Mouse (Mus musculus): ENCODE measurements around the gene Nmrk2.

Nmrk2 gene

DNA sequence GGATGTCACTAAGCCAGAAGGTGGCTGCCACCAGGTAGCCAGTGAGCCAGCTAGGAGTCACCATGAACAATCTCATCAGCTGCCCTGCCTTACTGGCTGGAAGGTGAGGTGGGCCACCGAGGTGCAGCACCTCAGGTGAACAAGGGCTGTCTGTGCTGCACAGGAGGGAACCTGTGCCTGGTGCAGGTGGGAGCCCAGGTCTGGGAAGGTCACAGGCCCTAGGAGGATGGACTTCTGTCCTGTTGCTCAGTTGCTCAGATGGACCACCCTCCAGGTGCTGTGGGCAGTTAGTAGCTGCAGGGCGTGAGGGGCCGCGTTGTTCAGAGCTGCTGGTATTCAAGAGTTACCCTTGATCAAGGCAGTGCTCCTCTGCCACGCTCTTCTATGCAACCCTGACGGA is 15.0 kb upstream of the Nmrk2 start:
- DNase-seq (ENCODE audit: low spot score in 2 of 2), result no peak

DNA sequence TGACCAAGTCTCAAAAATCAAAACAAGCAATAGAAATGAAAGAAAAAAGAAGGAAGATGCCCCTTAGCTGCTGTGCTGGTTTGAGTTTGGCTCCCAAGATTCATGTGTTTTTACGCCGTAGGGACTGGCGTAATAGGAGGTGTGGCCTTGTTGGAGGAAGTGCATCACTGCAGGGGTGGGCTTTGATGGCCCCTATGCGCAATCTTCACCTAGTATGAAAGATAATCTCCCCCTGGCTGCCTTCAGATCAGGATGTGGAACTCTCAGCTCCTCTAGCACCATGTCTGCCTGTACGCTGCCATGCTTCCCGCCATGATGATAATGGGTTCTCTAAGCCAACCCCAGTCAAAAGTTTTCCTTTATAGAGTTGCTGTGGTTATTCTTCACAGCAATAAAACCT is 14.4 kb upstream of the Nmrk2 start:
- no peak for DNase-seq (ENCODE audit: low spot score in 2 of 2)

DNA sequence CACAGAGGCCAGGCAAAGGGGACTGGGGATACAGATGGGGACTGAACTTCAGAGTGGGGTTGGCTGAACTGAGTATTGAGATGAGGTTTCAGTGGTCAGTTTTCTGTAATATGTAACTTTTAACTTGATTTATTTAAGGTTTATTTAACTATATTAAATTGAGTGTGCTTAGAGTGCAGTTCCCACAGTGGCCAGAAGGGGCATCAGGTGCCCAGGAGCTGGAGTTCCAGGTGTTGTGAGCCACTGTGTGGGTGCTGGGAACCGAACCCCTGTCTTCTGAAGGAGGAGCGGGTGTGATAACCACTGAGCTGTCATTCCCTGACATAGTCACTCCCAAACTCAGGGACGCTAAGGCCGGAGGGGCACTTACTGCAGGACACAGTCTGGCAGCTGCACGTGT is 8.3 kb upstream of the Nmrk2 start:
- no peak for DNase-seq (ENCODE audit: low spot score in 2 of 2)

DNA sequence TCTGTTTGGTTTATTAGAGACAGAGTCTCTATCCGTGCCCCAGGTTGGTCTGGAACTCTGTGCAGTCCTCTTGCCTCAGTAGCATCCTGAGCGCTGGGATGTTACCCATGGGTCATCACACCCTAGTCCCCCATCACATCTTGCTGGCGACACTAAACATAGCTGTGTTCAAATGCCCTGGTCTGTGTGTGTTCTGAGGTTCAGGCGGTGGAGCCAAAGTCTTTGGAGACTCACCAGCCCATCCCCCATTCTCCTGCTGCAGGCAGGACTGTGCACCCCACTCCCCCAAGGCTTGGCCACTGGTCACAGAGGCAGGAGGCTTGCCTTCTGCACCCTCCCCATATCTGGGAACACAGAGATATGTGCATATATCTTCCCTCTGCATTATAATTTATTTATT is 2.3 kb upstream of the Nmrk2 start:
- DNase-seq (ENCODE audit: low spot score in 2 of 2), result no peak

DNA sequence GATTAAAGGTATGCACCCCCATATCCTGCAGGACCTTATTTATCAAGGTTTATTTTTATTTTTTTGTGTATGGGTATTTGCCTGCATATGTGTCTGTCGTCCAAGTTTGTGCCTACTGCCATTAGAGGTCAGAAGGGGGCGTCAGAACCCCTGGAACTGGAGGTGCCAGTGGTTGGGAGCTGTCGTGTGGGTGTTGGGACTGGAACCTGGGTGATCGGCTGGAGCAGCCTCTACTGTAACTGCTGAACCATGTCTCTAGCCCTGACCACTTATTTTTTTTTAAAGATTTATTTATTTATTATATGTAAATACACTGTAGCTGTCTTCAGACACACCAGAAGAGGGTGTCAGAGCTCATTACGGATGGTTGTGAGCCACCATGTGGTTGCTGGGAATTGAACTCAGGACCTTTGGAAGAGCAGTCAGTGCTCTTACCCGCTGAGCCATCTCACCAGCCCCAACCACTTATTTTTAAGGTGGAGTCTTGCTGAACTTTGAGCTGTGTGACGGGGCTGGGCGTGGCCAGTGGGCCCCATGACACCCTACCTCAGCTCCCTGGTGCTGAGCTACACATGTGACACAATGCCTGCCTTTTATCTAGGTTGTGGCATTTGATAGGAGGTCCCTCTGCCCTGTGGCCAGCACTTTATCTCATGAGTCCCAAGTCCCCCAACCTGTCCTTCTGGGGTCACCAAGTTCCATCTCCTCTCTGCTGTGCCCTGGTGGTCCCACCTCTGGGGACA is 1.3 kb upstream of the Nmrk2 start:
- DNase-seq (ENCODE audit: low spot score in 2 of 2), result no peak

DNA sequence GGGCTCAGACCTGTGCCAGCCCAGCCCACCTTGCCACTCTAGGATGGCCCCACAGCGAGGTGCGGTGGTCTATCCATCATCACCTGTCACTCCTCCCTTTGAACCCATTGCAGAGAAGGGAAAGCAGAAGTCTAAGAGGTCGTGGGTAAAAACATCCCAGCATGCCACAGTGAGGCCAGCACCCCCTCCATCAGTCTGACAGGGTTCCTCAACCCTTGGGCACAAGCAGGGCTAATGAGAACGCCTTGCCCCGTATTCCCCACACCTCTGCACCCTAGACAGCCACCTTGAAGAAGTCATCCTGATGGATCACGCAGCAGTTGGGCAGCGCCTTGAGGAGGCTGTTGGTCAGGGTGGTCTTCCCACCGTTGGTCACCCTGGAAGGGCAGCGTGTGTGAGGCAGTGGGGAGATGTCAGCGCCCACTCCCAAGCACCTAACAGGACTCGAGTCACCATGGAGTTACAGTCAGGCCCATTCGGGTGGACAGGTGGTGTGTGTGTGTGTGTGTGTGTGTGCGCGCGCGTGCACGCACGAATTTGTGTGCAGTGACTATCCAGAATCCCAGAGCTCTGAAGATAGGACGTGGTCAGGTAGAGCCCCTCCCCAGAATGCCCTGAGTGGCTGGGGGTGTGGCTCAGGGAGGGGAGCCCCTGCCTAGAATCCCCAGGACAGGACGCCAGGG is 1.1 kb downstream of the Nmrk2 start:
- no peak for DNase-seq (ENCODE audit: low spot score in 2 of 2)

DNA sequence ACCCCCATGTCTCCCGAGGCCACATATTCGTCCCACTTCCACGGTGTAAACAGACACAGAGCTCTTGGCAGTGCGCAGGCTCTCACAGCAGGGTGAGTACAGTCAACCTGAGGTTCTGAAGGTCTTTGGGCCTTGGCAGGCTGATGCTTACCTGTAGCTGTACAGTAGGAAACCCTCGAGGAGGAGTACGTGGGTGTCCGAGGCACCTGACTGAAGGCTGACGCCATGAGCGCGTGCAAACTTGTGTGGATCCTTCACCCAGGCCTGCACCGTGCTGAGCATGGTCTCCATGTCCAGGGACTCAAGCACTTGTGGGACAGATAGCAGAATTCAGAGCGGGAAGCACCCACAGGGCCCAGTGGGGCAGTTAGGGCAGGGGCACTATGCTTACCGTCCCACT is 1.7 kb downstream of the Nmrk2 start:
- no peak for DNase-seq (ENCODE audit: low spot score in 2 of 2)

DNA sequence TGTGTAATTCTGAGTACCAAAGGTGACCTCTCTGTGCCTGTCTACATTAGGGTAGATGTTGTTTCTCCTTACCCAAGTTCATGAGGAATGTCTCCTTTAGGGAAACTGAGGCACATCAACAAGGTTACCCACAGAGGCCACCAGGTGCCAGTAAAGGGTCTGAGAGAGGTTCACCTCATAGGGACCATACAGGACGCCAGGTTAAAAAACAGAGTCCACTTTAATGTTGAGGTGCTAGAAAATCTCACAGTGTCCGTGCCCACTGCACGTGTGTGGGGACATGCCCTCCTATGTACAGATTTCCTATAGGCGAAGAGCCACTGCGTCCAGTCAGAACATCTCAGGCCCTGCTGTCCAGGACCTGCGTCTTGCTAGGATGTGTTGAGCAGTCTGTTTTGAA is 2.9 kb downstream of the Nmrk2 start:
- DNase-seq (ENCODE audit: low spot score in 2 of 2), result no peak

DNA sequence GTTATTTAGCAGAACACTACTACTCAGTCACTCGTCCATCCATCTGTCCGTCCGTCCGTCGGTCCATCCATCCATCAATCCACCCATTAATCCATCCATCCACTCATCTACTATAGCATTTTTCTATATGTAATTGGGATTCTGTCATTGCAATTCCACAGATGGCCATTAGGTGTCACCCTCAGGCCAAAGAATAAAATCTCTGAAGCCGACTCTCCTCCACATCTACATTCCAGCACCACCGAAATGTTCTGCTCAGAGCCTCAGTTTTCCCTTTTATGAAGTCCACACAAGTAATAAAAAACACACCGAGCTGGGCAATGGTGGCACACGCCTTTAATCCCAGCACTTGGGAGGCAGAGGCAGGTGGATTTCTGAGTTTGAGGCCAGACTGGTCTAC is 3.6 kb downstream of the Nmrk2 start:
- DNase-seq (ENCODE audit: low spot score in 2 of 2), result no peak

DNA sequence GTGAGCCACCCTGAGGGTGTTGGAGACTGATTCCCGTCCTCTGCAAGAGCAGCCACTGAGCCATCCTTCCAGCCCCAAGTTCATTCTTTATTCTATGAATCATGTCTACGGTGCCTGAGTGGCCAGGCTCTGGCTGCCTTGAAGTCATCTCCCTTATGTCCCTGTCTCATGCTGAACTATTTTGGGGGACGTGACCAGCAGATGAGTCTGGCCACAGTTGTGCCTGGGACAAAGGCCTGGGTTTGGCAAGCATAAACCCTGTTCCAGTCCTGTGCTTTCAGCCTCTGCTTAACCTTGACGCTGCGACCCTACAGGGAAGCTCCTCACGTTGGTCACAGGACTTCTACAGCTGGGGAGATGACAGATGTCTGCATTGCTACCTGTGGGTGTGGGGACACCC is 4.5 kb downstream of the Nmrk2 start:
- DNase-seq (ENCODE audit: low spot score in 2 of 2), result no peak

DNA sequence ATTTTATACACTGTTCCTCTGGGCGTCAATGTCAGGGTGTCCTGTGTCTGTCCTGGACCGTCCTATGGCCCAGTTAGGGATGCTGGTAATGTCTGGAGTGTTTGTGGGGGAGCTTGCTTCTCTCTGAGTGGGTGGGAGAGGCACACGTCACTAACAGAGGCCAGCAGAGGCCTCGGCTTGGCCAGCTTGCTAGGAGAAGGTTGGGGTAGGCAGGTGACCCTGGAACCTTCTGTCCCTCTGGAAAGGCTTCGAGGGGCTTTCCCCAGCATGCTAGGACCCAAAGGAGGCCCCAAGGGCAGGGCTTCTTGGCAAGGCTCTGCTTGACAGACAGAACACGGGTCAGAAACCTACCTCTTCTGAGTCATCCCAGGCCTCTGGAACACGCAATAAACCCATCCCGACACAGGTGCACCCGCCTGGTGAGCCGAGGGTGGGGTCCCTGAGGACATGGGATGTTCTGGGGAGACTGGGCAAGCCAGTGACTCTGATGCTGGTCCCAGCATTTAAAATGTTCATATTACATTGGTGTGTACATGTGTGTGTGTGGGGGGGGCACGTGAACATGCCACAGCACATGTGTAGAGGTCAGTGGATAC is 5.3 kb downstream of the Nmrk2 start:
- no peak for DNase-seq (ENCODE audit: low spot score in 2 of 2)

DNA sequence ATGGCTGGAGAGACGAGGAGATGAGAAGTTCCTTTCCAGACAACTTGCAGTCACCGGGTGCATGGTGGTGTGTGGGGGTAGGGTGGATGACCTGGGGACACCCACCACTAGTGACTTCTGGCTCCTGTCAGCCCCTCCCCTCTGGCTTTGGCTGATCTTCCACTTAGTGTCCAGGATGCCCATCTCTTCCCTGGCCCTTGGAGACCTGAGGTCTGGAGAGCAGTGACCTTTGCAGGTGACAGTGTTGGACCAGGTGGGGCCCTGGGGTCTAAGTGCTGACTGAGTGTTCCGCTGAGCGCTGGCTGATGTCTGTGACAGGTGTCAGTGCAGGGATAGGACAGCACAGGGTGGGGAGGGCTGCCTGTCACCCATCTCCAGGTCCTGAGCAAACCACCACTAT is 6.6 kb downstream of the Nmrk2 start:
- no peak for DNase-seq (ENCODE audit: low spot score in 2 of 2)

DNA sequence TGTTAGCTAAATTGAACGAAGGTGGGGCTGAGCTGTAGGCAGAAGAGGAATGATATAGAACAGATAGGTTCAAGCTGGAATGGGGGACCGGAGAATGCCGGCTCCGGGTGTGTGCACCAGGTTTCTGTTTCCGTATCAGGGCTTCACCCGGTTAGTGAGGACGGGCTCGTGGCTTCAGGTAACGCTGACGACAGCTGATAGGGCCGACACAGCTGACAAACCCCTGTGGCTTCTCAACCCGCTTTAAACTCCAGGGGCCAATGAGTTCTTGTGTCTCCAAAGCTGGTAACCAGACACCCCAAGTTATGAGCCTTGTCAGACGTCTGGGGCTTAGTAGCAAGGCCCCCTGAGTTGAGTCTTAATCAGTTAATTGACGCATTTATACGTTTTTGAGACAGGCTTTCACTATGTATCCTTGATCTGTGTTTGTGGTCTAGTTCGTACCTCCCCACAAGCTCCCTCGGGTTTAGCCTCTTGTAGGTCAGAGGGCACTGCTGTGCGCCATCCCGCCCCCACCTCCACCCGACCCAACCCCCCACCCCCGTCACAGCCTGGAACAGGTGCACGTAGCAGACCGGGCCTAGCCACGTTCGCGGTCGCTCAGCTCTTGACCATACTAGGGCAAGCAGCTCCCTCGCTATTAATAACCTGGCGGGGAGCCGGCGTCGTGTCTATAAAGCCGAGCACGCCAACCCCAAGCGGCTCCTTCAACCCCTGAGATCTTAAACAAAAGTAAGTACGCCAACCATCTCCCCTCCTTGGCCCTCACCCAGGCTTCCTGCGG is 7.7 kb downstream of the Nmrk2 start:
- DNase-seq (ENCODE audit: low spot score in 2 of 2), result no peak

DNA sequence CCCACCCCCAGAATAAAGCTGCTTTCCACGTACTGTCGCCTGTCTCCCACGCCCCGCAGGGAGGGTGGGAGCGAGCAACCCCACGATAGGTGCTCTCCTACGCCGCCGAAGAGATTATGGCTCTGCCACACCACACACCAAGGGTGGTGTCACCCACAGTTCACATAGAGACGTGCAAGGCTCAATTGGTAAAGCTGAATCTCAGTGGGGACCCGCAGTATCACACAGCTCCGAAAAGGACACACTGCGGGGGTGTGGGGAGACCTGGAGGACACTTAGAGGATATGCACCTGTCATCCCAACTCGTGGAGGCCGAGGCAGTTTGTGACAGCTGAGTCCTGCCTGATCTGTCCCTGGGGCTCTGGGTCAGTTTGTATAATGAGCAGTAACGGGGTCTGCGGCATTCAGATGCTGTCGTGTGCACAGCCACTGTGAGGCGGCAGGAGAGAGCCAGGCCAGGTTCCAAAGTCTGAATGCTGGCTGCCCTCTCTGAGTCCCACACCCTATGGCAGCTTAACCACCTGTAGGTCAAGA is 8.8 kb downstream of the Nmrk2 start:
- DNase-seq (ENCODE audit: low spot score in 2 of 2), result no peak

DNA sequence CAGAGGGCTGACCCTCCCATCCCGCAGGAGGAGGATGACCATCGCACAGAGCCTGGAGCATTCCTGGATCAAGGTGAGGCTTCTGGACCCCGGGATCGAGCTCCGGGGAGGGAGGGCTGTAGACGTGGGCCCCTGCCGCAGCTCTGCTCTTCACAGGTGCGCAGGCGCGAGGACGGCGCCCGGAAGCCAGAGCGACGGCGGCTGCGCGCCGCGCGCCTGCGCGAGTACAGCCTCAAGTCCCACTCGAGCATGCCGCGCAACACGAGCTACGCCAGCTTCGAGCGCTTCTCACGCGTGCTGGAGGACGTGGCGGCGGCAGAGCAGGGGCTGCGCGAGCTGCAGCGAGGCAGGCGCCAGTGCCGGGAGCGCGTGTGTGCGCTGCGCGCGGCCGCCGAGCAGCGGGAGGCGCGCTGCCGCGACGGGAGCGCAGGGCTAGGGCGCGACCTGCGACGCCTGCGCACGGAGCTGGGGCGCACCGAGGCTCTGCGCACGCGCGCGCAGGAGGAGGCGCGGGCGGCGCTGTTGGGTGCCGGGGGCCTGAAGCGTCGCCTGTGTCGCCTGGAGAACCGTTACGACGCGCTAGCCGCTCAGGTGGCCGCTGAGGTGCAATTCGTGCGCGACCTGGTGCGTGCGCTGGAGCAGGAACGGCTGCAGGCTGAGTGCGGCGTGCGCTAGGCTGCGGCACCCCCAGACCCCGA is 9.4 kb downstream of the Nmrk2 start:
- DNase-seq (ENCODE audit: low spot score in 2 of 2), result peak; percentile 66 to 79

DNA sequence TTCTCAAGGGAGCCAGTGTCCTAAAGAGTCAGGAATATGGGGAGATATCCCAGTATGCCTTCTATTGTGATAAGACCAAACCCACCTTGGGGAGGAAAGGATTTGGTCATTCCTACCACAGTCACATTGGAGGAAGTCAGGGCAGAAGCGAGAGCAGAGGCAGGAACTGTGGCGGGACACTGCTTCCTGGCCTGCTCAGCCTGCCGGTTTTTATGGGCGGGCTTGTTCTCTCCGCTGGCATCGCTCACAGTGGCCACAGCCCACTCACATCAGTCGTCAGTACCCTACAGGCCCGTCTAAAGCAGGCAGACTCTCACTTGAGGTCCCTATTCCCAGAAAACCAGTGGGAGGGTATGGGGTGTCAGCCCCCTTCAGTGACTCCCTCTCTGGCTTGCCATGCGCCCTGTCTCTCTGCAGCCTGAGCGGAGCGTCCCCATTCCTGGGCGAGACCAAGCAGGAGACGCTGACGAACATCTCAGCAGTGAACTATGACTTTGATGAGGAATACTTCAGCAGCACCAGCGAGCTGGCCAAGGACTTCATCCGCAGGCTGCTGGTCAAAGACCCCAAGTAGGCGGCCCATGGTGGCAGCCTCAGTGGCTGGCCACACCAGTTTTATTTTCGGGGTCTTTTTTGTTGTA is 10.4 kb downstream of the Nmrk2 start:
- no peak for DNase-seq (ENCODE audit: low spot score in 2 of 2)

DNA sequence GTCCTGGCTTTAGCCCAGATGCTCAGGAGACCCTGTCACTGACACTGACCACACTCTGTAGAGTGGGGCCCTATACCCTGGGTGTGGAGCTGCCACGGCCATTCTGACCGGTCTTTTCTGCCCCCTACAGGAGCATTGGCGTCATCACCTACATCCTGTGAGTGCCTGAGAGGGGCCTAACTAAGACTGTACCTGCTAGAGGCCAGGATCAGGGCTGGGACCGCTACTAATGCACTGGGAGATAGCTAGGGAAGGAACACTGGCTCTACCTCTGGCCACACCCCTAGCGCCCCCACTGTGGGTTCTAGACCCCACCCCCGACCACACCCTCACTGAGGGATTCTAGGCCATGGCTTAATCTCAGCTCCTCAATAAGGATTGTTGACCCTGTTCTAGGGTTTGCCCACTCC is 10.9 kb downstream of the Nmrk2 start:
- DNase-seq (ENCODE audit: low spot score in 2 of 2), result no peak

DNA sequence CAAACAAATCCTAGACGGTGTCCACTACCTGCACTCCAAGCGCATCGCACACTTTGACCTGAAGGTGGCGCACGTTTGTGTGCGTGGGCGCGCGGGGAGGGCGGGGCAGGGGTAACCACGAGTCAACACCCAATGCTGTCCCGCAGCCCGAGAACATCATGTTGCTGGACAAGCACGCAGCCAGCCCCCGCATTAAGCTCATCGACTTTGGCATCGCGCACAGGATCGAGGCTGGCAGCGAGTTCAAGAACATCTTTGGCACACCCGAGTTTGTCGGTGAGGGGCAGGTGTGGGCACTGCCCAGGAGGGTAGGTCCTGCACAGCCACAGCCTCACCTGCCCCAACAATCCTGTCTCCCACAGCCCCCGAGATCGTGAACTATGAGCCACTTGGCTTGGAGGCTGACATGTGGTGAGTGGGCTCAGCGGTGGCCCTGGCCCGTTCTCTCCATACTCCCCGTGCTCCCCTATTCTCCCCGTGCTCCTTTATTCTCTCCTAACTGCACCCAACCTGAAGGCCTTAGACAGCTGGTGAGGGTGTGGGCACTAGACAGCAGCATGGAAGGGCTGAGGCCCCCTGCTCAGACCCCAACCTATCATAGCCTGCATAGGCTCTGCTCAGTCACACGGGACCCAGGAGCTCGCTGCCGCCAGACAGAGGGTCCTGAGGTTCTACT is 11.5 kb downstream of the Nmrk2 start:
- no peak for DNase-seq (ENCODE audit: low spot score in 2 of 2)

DNA sequence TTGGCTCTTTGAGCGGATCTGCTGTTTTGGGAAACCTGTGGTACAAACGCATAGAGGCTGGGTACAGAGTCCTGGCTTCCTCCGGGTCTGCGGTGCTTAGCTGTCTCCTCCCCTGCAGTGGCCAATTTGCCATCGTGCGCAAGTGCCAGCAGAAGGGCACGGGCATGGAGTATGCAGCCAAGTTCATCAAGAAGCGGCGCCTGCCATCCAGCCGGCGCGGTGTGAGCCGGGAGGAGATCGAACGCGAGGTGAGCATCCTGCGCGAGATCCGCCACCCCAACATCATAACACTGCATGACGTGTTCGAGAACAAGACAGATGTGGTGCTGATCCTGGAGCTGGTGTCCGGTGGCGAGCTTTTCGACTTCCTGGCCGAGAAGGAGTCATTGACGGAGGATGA is 12.0 kb downstream of the Nmrk2 start:
- no peak for DNase-seq (ENCODE audit: low spot score in 2 of 2)

DNA sequence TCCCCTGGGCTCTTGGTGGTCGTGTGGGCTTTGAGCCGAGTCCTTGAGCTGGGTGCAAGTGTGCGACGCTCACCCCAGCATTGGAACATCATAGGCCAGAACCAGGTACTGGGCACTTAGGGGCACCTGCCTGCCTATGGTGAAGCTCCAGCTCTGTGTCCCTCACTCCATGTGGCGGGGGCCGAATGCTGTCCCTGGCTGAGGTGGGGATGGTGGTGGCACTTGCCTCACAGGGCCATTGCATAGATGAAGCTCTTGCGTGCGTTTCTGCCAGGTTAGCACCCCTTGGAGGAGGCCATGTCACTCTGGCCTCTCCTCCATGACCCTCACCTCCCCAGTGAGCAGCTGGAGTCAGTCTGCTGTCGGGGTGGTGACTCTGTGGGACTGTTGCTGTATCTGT is 14.7 kb downstream of the Nmrk2 start:
- no peak for DNase-seq (ENCODE audit: low spot score in 2 of 2)

DNA sequence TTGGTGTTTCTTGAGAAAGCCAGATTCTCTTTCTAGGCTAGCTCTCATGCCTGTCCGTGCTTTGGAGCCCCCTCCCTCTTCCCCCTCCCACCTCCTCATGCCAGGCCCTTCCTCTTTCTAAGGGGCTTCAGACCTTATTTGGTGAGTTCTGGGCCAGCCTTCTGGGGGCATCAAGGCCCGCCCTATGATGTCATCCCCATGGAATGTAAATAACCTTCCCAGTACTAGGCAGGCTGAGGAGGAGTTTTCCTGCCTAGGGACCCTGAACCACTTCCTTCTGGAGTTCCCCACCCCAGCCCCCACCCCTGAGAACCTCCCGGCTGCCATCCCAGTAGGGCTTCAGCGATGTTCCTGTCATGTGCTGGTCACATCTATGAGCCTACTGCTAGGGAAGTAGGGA is 17.1 kb downstream of the Nmrk2 start:
- no peak for DNase-seq (ENCODE audit: low spot score in 2 of 2)
